Mouse (Mus musculus): ENCODE results near the gene Prkcb.

DNA sequence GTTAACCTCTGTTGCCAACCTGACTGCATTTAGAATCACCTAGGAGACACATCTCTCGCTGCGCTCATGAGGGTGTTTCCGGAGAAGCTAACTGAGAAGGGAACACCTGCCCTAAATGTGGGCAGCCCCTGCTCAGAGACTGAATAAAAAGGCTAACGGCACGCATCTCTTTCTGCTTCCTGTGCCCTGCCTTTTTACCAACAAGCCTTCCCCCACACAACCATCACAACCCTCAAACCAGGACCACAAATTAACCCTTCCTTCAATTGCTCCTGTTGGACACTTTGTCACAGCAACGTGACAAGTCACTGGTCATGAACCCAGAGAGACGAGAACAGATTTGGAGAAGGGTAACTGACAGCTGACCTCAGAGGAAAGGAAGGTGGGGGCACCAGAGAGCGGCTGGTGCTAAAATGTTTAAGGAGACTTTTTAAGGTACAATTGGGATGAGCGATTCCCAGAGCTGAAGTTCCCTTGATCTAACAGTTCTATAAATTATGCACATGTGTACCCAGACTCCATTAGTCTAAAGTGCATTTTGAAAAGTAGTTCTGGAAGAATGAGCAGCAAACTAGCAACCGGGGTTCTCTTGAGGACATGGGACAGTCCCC lies 41.2 kb upstream of the Prkcb start:
- TF ChIP-seq POLR2A (IDR thresholded peaks at IDR 0.05; ENCODE audit: insufficient read depth, low read depth, low read length) (no peak), CTCF (IDR thresholded peaks at IDR 0.05) (no peak), EP300 (IDR thresholded peaks at IDR 0.05; ENCODE audit: insufficient read depth, low read depth, low read length) (no peak)

All from heart, adult 2 months (tissue).